Mouse (Mus musculus): ENCODE results near the gene Abca17.

Abca17 gene

DNA sequence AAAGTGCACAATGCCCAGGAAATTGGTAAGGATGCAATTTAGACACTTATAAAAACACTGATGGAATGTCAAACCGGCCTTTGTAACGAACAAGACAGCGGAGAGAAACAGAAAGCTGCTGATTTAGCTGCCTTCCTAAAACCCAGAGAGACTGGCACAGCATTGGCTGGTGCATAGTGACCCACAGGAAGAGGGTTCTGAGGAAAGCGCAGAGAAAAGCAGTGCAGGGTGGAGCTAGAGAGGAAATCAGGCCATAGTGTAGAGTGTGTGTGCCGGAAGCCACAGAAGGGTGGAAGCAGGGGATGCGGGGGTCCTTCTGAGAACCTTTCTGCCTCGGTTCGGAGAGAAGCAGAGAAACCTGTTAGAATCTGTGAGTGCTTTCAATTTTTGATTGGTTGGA lies 6.2 kb downstream of the Abca17 start:
- DNase-seq, result peak in 1 of 2 experiments; percentile 18

- no peak for DNase-seq
Measured at GRCm38 (mm10) chr17:24327656-24328055, 23.2 kb downstream of the Abca17 start.

DNA sequence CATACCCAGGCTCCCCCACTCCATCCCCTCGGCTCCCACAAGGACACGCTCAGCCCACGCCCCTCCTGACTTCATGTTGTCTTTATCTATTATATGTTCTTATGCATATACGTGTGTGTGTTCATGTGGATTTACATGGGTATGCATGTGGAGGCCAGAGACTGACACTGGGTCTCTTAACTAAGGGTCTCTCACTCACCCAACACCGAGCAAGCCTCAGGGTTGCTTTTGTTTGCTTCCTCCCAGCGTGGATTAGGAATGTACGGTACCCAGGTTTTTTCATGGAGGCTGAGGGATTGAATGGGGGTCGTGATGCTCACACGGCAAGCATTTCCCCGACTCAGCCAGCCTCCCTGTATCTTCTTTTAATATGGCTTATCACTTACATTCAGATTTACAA lies 25.8 kb downstream of the Abca17 start:
- DNase-seq, result no peak

DNA sequence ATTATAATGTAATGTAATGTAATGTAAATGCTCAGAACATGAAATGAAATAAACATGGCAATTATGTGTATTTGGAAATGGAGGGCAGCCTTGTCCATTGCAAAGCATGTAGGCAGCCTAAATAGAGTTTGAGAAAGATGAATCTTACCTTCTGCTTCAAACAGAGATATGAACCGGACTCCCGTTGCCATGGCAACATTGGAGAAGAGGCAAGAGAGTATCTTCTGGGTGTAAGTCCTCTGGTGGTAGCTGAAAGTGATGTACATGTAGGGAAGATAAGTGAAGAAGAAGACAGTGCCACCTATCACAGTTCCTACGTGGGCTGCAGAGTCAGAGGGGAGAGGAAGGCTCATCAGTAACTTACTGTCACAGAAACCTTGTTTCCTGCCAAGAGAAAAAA lies 30.0 kb downstream of the Abca17 start:
- DNase-seq, result no peak

GRCm38 (mm10) chr17:24307500-24307899 lies 43.4 kb downstream of the Abca17 start:
- DNase-seq, result no peak

- DNase-seq, result no peak
Measured at GRCm38 (mm10) chr17:24300651-24301050, 50.2 kb downstream of the Abca17 start.

DNA sequence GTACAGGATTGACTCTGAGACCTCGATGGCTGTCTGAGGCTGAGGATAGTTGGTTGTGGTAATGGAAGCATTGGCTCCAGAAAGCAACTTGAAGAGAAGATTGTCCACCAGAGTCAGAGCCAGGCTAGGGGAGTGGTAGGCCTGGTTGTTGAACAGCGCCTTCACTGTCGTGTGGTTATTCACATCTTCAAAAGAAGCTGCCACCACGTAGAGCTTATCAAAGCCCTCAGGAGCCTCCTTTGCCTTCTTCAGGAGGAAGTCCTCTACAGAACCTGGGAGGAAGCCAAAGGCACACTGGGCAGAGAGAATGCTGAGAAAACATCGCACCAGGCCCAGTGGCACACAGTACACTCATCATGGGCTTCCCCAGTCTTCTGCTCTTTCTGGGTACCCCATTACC lies 61.5 kb downstream of the Abca17 start:
- DNase-seq, result no peak

GRCm38 (mm10) chr17:24288477-24288876 lies 62.4 kb downstream of the Abca17 start:
- DNase-seq, result no peak

DNA sequence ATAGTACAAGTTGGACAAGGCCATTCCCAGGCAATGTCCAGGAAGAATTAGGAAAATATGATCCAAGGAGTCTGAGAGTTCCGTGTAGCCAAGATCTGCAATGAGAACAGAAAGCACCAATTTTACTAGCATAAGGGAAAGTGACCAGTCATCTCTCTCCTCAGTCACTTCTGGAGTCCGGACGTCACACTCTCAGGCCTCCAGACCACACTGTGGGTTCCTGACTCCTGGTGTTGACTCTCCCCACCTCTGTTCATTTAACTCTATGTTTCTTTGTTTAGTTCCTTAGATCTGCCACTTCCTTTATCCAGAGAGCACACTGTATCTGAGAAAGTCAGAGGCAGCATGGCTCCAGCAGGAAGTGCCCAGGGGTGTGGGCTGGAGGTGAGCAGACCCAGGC lies 65.2 kb downstream of the Abca17 start:
- DNase-seq, result no peak

DNA sequence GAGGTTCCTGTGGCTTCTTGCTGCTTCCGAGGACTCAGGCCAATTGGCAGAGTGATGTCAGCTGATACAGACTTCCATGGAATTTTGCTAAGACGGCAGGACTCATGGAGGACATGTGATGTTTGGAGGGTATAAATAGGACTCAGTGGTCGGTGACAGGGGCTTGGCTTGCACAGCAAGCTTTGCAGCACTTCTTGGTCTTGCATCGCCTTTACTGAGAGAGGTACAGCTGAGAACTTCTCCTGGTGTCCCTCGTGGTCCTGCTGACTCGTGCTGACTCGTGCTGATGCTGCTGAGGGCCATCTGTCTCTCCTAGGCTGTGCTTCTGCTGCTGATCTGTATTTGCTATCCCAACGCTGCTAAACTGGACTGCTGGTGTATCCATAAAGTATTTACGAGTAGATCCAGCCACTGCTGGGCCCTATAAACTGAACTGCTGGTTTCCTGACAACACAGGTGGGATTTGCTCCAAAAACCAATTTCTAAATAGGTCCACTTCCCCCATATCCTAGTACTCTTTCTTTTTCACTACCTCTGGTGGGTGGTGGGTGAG lies 67.5 kb downstream of the Abca17 start:
- no peak for DNase-seq

- DNase-seq, result no peak
Measured at GRCm38 (mm10) chr17:24282637-24283036, 68.2 kb downstream of the Abca17 start.

GRCm38 (mm10) chr17:24279907-24280306 lies 71.0 kb downstream of the Abca17 start:
- DNase-seq, result no peak

- no peak for DNase-seq
Measured at GRCm38 (mm10) chr17:24267133-24267532, 83.7 kb downstream of the Abca17 start.

- DNase-seq, result no peak
Measured at GRCm38 (mm10) chr17:24264766-24265165, 86.1 kb downstream of the Abca17 start.

GRCm38 (mm10) chr17:24260516-24260915 lies 90.4 kb downstream of the Abca17 start:
- DNase-seq, result no peak

DNA sequence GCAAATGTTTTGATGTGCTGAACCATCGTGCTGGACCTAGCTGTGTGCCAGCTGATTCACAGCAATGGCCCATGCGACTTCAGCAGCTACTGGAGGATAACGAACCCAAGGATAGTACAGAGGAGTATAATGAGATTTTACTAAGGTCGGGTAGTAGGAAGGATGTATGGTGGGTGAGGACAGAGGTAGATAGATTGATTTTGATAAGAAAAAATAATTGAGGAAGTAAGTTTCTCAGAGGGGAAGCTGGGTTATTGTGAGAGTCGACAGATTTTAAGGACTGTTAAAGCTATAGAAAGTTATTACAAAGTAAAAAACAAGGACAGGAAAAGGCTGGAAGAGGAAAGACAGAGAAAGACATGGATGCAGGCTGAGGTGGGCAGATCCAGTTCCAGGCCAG lies 91.2 kb downstream of the Abca17 start:
- no peak for DNase-seq

DNA sequence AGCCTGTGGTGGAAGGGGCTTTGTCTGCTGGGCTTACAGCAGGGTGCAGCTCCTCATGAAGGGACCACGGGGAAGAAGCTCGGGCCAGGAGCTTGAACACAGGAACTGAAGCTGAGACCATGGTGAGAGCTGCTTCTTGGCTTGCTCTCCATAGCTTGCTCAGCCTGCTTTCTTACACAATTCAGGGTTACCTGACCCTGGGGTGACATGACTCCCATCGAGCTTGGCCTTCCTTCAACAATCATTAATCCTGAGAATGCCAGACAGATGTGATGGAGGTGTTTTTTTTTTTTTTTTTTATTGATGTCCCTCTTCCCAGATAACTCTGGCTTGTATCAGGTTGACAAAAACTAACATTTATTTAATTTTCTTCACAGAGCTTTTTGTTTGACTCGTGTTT lies 91.9 kb downstream of the Abca17 start:
- no peak for DNase-seq

DNA sequence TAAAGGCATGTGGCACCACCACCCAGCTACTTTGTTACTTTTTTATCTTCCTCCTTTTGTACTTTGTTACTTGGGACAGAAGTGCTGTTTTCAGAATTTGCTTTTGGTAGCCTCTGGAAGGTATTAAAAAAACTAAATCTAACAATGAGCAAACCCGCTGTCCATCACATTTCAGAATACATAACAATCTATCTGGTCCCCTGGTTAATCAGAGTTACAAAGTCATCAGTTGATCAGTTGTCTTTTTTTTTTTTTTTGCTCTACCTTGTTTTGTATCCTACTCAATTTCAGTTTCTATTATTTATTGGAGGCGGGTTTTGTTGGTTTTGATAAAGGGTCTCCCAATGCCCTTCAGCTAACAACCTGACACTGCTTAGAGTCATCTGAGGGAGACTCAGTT lies 98.5 kb downstream of the Abca17 start:
- DNase-seq, result no peak

DNA sequence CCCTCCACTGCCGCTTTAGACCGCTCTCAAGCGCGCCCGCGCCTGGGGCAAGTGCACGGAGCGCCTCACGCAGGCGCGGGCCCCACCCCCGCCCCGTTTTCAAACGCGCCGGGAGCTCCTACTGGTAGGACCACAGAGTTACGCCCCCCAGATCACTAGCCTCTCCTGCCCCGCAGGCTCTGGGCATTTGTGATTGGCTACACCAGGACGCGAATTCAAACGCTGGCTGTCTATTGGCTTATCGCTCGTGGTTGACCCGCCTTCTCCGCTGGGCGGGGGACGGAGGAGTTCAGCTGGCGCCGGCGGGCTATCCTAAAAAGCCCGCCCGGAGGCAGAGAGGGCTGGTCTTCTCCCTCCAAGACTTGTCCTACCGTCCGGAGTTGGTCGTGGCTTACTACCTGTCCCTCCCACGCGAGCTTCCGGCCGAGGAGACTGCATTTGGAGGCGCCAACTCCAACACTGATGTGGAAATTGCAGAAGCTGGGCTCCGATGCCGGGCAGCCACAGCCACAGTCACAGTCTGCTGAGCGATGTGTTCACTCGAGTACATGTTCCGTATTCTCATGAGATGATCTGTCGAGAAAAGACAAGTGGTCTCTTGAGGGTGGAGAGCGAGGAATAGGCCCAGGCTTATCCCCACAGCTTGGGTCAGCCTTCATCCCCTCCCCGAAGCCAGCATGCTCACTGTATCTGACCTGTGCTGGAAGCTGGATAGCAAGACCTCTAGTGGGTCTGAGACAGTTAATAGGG lies 99.4 kb downstream of the Abca17 start, which contains the start of gene Ccnf:
Gene Ccnf (minus strand): TSS at position 165 of the 750 bp plus-strand sequence.
- DNase-seq, result peak; percentile 97 to 98

DNA sequence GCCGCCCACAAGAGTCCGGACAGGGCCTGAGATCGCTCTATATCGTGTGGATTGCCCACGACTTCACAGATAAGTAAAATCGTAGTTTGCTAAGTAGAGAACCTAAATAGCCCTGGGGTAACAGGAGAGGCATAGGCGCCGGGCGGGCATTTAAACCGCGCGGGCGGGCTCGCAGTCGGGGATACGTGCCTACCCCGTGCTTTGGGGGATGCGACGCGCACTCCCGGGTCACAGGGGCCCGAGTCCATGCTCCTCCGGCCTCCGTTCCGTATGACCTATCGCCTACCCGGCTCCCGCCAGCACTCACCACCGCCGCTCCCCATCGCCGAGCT lies 99.9 kb downstream of the Abca17 start:
- no peak for DNase-seq

GRCm38 (mm10) chr17:24248641-24249040 lies 102.2 kb downstream of the Abca17 start:
- no peak for DNase-seq

GRCm38 (mm10) chr17:24244061-24244460 lies 106.8 kb downstream of the Abca17 start:
- no peak for DNase-seq

DNA sequence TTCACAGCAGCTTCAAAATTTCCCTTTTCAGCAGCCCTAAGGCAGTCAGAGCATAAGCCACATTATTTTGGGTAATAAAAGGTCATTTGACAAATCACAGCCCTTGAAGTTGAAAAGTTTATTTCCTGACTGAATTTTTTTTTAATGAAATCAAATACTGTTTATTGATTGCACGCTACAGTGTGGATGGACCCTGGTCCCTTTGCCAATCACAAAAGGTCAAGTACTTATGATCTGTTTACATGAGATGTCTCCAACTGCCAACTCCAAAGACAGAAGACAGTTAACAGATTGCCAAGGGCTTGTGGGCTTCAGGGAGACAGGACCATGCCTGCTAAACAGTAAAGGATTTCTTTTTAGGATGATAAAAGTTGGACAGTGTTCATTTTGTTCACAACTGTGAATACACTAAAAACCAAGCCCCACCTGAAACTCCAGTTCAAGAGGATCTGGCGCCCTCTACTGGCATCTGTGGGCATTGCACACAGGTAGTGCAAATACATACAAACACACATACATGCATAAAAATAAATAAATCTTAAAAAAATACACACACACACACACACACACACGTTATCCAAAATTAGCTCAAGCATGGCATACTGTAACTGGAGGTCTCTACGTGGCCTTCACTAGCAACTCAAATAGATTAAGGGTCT lies 107.4 kb downstream of the Abca17 start:
- no peak for DNase-seq

DNA sequence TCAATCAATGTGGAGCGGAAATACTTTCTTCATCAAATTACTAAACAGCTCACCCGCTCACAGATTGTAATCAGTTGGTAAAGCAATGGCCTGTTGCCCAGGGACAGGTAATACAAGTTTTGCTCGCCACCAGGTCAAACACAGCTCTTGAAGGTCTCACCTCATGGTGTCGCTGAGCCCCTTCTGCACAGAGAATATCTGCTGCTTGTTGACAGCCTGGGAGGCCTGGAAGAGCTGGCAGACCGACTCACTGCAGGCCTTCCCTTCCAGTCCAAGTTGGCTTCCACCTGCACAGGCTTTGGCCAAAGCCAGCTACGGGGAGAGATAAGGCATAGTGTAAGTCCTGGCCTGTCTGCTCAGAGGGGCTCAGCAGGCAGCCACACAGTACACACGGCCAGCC lies 113.9 kb downstream of the Abca17 start:
- no peak for DNase-seq
